Mouse (Mus musculus): Measurements from ENCODE around the gene Grin3a. TPM values are rescaled to one million over a fixed set of nuclear protein-coding genes. Genes with fewer than 3 reads are reported as not detected.

Gene Grin3a
- polyA plus RNA-seq, 2 experiments: 4.2 to 6.8 TPM

DNA sequence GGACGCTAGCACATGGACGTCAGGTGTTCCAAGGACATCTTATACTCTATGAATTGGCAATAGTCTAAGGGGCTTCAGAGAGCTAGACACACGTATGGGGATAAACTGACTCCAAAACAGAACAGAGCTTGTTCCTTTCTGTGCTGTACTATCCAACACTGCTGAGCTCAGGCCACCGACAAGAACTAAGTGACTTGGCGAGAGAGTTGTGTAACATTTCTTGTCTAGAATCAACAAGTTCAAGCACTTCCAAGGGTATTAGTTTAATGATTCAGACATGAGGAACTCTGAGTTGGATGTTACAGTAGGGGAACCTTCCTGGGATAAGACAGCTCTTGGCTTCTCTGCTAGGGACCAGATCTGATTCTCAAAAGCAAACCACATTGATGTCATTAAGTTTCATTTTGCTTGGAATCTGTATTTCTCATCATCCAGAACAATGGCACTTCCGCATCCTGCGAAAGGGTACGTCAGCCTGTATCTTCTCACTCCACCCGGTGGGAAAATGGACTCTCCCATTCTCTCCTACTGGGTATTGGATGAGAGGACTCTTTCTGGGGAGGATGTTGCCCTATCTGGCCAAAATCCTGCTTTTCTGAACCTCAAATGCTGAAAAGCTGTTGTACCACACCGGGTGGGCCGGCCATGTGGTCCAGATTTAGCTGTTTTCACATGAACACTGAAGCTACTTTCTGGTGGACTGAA lies 165.2 kb downstream of the Grin3a start:
- ATAC-seq (ENCODE audit: low FRiP score, low read depth): no peak
- Histone ChIP-seq H3K4me1 (ENCODE audit: control insufficient read depth, insufficient read depth, low read length) (no peaks in the 10 kb centered on the region), H3K9me3 (ENCODE audit: control insufficient read depth, low read length) (no peaks in the 10 kb centered on the region), H3K27ac (replicated peaks; ENCODE audit: low read depth, low read length) (no peak overlapping the region), H3K4me2 (replicated peaks; ENCODE audit: low read depth, low read length, severe bottlenecking) (no peak overlapping the region), H3K36me3 (ENCODE audit: control insufficient read depth, insufficient read depth, low read length) (no peaks in the 10 kb centered on the region), H3K9ac (ENCODE audit: low read depth, low read length, severe bottlenecking) (no peak overlapping the region), H3K27me3 (ENCODE audit: control insufficient read depth, insufficient read depth, low read length) (no peaks in the 10 kb centered on the region), H3K4me3 (replicated peaks; ENCODE audit: low read length) (no peak overlapping the region)
- WGBS: 89% methylated on average over 11 of the region's 11 CpGs
- no peak for TF ChIP-seq POLR2A (IDR thresholded peaks at IDR 0.05; ENCODE audit: borderline replicate concordance, extremely low read depth, insufficient read depth, insufficient read length)
- DNase-seq (ENCODE audit: low spot score): no peak

DNA sequence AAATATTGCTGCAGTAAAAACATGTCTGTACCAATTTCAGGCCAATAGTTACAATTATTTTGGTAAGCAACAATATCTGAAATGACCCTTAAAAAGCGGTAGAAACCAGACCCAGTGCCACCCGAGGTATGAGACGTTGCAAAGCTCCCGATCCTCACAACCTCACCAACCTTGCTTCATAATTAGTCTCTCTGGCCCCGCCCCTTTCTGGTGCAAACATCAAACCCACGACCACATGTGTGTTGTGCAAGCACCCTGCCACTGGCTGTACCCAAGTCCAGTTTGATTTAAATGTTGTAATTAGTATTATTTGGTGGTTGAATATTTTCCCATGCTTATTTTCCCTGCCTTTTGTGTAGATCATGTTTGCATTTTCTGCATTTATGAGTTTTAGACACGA lies 168.8 kb downstream of the Grin3a start:
- DNase-seq (ENCODE audit: low spot score) (no peak), ATAC-seq (ENCODE audit: low FRiP score, low read depth) (no peak)
- H3K27ac ChIP-seq (replicated peaks; ENCODE audit: low read depth, low read length): no peak overlapping the region
- H3K4me2 ChIP-seq (replicated peaks; ENCODE audit: low read depth, low read length, severe bottlenecking): no peak overlapping the region
- TF ChIP-seq POLR2A (IDR thresholded peaks at IDR 0.05; ENCODE audit: borderline replicate concordance, extremely low read depth, insufficient read depth, insufficient read length): no peak
- H3K27me3 ChIP-seq (ENCODE audit: control insufficient read depth, insufficient read depth, low read length): no peaks in the 10 kb centered on the region
- WGBS: 63% methylated on average over 7 of the region's 7 CpGs
- no peak overlapping the region for H3K9ac ChIP-seq (ENCODE audit: low read depth, low read length, severe bottlenecking)
- no peaks in the 10 kb centered on the region for H3K9me3 ChIP-seq (ENCODE audit: control insufficient read depth, low read length)
- H3K36me3 ChIP-seq (ENCODE audit: control insufficient read depth, insufficient read depth, low read length): no peaks in the 10 kb centered on the region
- H3K4me3 ChIP-seq (replicated peaks; ENCODE audit: low read length): no peak overlapping the region
- H3K4me1 ChIP-seq (ENCODE audit: control insufficient read depth, insufficient read depth, low read length): no peaks in the 10 kb centered on the region

DNA sequence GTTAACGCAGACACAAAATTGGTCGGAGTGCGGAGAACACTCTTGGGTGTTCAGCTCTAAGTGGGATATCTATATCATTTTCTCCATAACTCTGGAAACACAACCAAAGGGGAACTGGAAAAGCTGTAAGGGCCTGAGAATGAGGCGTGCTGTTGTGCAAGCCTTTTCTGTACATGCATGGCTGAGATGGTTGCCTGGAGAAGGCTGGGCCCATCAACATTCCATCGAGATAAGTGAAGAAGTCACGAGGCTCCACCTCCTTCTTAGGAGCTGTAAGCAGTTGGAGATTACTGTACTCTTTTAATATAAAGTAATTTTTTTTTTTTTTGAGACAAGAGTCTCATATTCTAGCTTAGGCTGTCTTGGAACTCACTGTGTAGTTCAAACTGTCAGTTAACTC lies 169.5 kb downstream of the Grin3a start:
- 90% methylated on average over 6 of the region's 6 CpGs for WGBS
- no peaks in the 10 kb centered on the region for H3K36me3 ChIP-seq (ENCODE audit: control insufficient read depth, insufficient read depth, low read length)
- ATAC-seq (ENCODE audit: low FRiP score, low read depth) (no peak), DNase-seq (ENCODE audit: low spot score) (no peak)
- H3K9me3 ChIP-seq (ENCODE audit: control insufficient read depth, low read length): no peaks in the 10 kb centered on the region
- H3K27ac ChIP-seq (replicated peaks; ENCODE audit: low read depth, low read length): no peak overlapping the region
- no peak for TF ChIP-seq POLR2A (IDR thresholded peaks at IDR 0.05; ENCODE audit: borderline replicate concordance, extremely low read depth, insufficient read depth, insufficient read length)
- H3K9ac ChIP-seq (ENCODE audit: low read depth, low read length, severe bottlenecking): no peak overlapping the region
- no peak overlapping the region for H3K4me2 ChIP-seq (replicated peaks; ENCODE audit: low read depth, low read length, severe bottlenecking)
- no peaks in the 10 kb centered on the region for H3K4me1 ChIP-seq (ENCODE audit: control insufficient read depth, insufficient read depth, low read length)
- H3K27me3 ChIP-seq (ENCODE audit: control insufficient read depth, insufficient read depth, low read length): no peaks in the 10 kb centered on the region
- no peak overlapping the region for H3K4me3 ChIP-seq (replicated peaks; ENCODE audit: low read length)

DNA sequence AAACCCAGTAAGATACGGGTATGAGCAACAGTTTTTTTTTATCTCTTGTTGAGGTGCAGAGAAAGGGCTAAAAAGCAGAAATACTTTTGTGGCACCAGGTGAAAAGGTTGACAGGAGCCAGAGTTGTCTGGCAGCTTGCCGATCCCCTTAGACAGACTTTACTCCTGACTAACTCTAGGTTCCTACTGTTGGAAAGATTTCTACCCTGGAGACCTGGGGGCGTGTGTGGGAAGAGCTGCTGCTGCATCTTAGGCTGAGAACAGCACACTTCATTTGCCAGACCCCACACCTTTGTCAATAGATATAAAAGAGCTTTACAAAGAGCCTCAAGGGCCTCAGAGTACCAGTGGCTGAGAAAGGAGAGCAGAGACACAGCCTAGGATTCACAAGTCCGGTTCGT lies 180.7 kb downstream of the Grin3a start:
- Histone ChIP-seq H3K27ac (replicated peaks; ENCODE audit: low read depth, low read length) (no peak overlapping the region), H3K4me3 (replicated peaks; ENCODE audit: low read length) (no peak overlapping the region), H3K4me2 (replicated peaks; ENCODE audit: low read depth, low read length, severe bottlenecking) (no peak overlapping the region), H3K36me3 (ENCODE audit: control insufficient read depth, insufficient read depth, low read length) (peaks cover 27% of the 10 kb centered on the region), H3K4me1 (ENCODE audit: control insufficient read depth, insufficient read depth, low read length) (no peaks in the 10 kb centered on the region), H3K9me3 (ENCODE audit: control insufficient read depth, low read length) (no peaks in the 10 kb centered on the region), H3K27me3 (ENCODE audit: control insufficient read depth, insufficient read depth, low read length) (no peaks in the 10 kb centered on the region), H3K9ac (ENCODE audit: low read depth, low read length, severe bottlenecking) (no peak overlapping the region)
- no peak for TF ChIP-seq POLR2A (IDR thresholded peaks at IDR 0.05; ENCODE audit: borderline replicate concordance, extremely low read depth, insufficient read depth, insufficient read length)
- WGBS: 87% methylated on average over 5 of the region's 5 CpGs
- ATAC-seq (ENCODE audit: low FRiP score, low read depth): no peak
- no peak for DNase-seq (ENCODE audit: low spot score)

DNA sequence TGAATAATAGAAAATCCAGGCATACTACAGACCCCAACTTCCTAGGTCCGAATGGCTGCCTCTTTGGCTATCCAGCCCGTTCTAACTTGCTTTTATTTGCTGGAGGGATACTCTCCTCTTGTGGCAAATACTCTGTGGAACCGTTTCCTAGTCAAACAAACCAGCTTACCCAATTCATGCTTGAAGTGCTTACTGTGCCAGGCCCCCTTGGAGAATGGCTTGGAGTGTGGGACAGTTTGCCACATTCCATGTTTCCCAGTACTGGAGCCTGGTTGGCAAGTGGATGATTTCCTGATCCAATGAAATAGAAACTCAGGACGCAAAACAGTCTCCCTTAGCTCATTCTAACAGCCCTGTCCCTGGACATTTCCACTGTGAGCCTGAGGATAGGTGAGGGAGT lies 183.3 kb downstream of the Grin3a start:
- Histone ChIP-seq H3K36me3 (ENCODE audit: control insufficient read depth, insufficient read depth, low read length) (peaks cover 36% of the 10 kb centered on the region), H3K27me3 (ENCODE audit: control insufficient read depth, insufficient read depth, low read length) (no peaks in the 10 kb centered on the region), H3K9ac (ENCODE audit: low read depth, low read length, severe bottlenecking) (no peak overlapping the region), H3K4me1 (ENCODE audit: control insufficient read depth, insufficient read depth, low read length) (no peaks in the 10 kb centered on the region), H3K4me2 (replicated peaks; ENCODE audit: low read depth, low read length, severe bottlenecking) (no peak overlapping the region), H3K9me3 (ENCODE audit: control insufficient read depth, low read length) (no peaks in the 10 kb centered on the region), H3K4me3 (replicated peaks; ENCODE audit: low read length) (no peak overlapping the region), H3K27ac (replicated peaks; ENCODE audit: low read depth, low read length) (no peak overlapping the region)
- no peak for TF ChIP-seq POLR2A (IDR thresholded peaks at IDR 0.05; ENCODE audit: borderline replicate concordance, extremely low read depth, insufficient read depth, insufficient read length)
- ATAC-seq (ENCODE audit: low FRiP score, low read depth) (no peak), DNase-seq (ENCODE audit: low spot score) (no peak)
- WGBS: 83% methylated on average over 4 of the region's 4 CpGs
